Comparison of ENCODE assay signal across 20 mouse cellular contexts in genomic region chr10:17475976-17476375, GRCm38 (mm10).
DNase-seq lines count a peak whose midpoint lies in the region; ATAC-seq and TF ChIP-seq lines count a peak whose summit lies in the region.
"Had no signal": no experiment of that assay in that cellular context is flagged by ENCODE, and none has a peak within 500 bp of the region (broad histone marks: within the 10 kb centered on the region; RNA-seq: fewer than 3 reads in every experiment).

No protein-coding gene starts in this region.

- CTCF ChIA-PET in Patski (lab: Charles Lee) = interaction anchor here (1.1 kb wide), 1 partner anchor 26 kb away, joined by 3 read pairs; no protein-coding TSS in a partner anchor

- POLR2A ChIA-PET in Patski (lab: Charles Lee) = no interaction called here

- no peaks in the 10 kb centered on the region; the same call in 1 of the 2 replicates for H3K4me1 ChIP-seq in heart, adult 2 months (ENCODE audit: control insufficient read depth, insufficient read depth, low read length)
- peaks cover 4% of the 10 kb centered on the region for H3K4me1 ChIP-seq in bone marrow, adult 2 months (ENCODE audit: control insufficient read depth, insufficient read depth, low read length)

- peak; percentile 40 for TF ChIP-seq CTCF in heart, adult 2 months (IDR thresholded peaks at IDR 0.05)
- peak; percentile 6 for TF ChIP-seq CTCF in Patski (IDR thresholded peaks at IDR 0.05)
- no peak for TF ChIP-seq CTCF in bone marrow, adult 2 months (IDR thresholded peaks at IDR 0.05; ENCODE audit: control insufficient read depth, insufficient read depth, low read length)

- no peak for ATAC-seq in Patski
- ATAC-seq in megakaryocyte, adult 5-6 weeks (ENCODE audit: poor library complexity, severe bottlenecking) = peak; percentile 51
- ATAC-seq: CD4-positive, CD25-positive, alpha-beta regulatory T cell, adult 4 months; forebrain, embryonic 14.5 days; forebrain, postnatal 0 days; intestine, postnatal 0 days had no signal

- peak in 1 of 2 experiments; percentile 14 for DNase-seq in heart, adult 2 months
- no peak for DNase-seq in heart, postnatal 14 days
- DNase-seq in Patski (ENCODE audit: low read depth, low spot score) = no peak
- no peak for DNase-seq in c-Kit-positive CD71-positive TER-119-positive erythroid progenitor cells, embryonic 14.5 days (ENCODE audit: low spot score)
- no peak for DNase-seq in gastrocnemius, adult 8-10 months (ENCODE audit: low spot score in 2 of 2)
- no peak for DNase-seq in kidney, postnatal 10 days
- DNase-seq: cerebellum, adult 11-12 months; cerebellum, adult 8-10 months; cerebellum, postnatal 14 days; forebrain, postnatal 0 days had no signal

- no peak for TF ChIP-seq POLR2A in heart, adult 2 months (IDR thresholded peaks at IDR 0.05; ENCODE audit: insufficient read depth, low read depth, low read length)
- TF ChIP-seq POLR2A in bone marrow, adult 2 months (IDR thresholded peaks at IDR 0.05; ENCODE audit: borderline replicate concordance, control insufficient read depth, low read depth, low read length) = no peak

- no peak overlapping the region for H3K27ac ChIP-seq in heart, adult 2 months
- peak overlapping the region; percentile 73 for H3K27ac ChIP-seq in bone marrow, adult 2 months (ENCODE audit: control insufficient read depth, insufficient read depth, low read depth, low read length, poor library complexity)
- H3K27ac ChIP-seq: gastrocnemius, adult 2 months; heart, embryonic 10.5 days; heart, embryonic 13.5 days; hindbrain, embryonic 12.5 days; hindbrain, embryonic 15.5 days had no signal

- H3K36me3 ChIP-seq in heart, adult 2 months (ENCODE audit: control insufficient read depth, insufficient read depth, low read length) = no peaks in the 10 kb centered on the region
- H3K36me3 ChIP-seq: heart, embryonic 10.5 days; heart, embryonic 13.5 days; hindbrain, embryonic 12.5 days; hindbrain, embryonic 15.5 days had no signal

- H3K9ac ChIP-seq in heart, adult 2 months (ENCODE audit: low read depth, low read length) = no peak overlapping the region
- H3K9ac ChIP-seq: forebrain, postnatal 0 days; heart, embryonic 13.5 days; hindbrain, embryonic 12.5 days; hindbrain, embryonic 15.5 days had no signal

- H3K4me3 ChIP-seq in heart, adult 2 months = no peak overlapping the region
- no peak overlapping the region for H3K4me3 ChIP-seq in bone marrow, adult 2 months (replicated peaks; ENCODE audit: control insufficient read depth, low read depth, low read length)
- H3K4me3 ChIP-seq: gastrocnemius, adult 2 months; heart, embryonic 10.5 days; heart, embryonic 13.5 days; hindbrain, embryonic 12.5 days; hindbrain, embryonic 15.5 days had no signal

- intact Hi-C loops in heart, adult 2 months (cut with DNase I) = no loop called here
- intact Hi-C loops in heart, postnatal 14 days (cut with DNase I) = no loop called here

- 66% methylated on average over 3 of the region's 3 CpGs for WGBS in heart, adult 2 months
- WGBS in bone marrow, adult 2 months = 80% methylated on average over 3 of the region's 3 CpGs

- no peak for TF ChIP-seq EP300 in heart, adult 2 months (IDR thresholded peaks at IDR 0.05; ENCODE audit: insufficient read depth, low read depth, low read length)

- in situ Hi-C loops in Patski (cut with MboI; ENCODE audit: low pct_unique_long_range_greater_than_20kb) = no loop called here

- H3K27me3 ChIP-seq in heart, adult 2 months (ENCODE audit: control insufficient read depth, insufficient read depth, low read length) = no peaks in the 10 kb centered on the region
- H3K27me3 ChIP-seq in Patski = no peaks in the 10 kb centered on the region
- H3K27me3 ChIP-seq: heart, embryonic 13.5 days; hindbrain, embryonic 12.5 days; hindbrain, embryonic 15.5 days had no signal

- H3K79me2 ChIP-seq in heart, adult 2 months (replicated peaks; ENCODE audit: control insufficient read depth, insufficient read depth, low read length) = no peaks in the 10 kb centered on the region
